Mouse (Mus musculus): Measurements from ENCODE around the gene Nol9. TPM values are rescaled to one million over a fixed set of nuclear protein-coding genes. Genes with fewer than 3 reads are reported as not detected.

Gene Nol9
- polyA plus RNA-seq, 1 experiment from 2014 or later = 23.3 TPM

- Histone ChIP-seq H3K4me1 (replicated peaks) (peaks cover 25% of the 10 kb centered on the region), H3K9me3 (no peaks in the 10 kb centered on the region), H3K36me3 (peaks cover 22% of the 10 kb centered on the region), H3K9ac (no peak overlapping the region), H3K4me3 (no peak overlapping the region), H3K27me3 (peaks cover 7% of the 10 kb centered on the region; the same call in 1 of the 2 replicates), H3K4me2 (no peak overlapping the region), H3K27ac (no peak overlapping the region)
- 87% methylated on average over 7 of the region's 7 CpGs for WGBS
- no peak for ATAC-seq (ENCODE audit: low FRiP score)
Observed at GRCm38 (mm10) chr4:152101081-152101653, 62.0 kb downstream of the Nol9 start.

GRCm38 (mm10) chr4:152101921-152102320, 62.8 kb downstream of the Nol9 start:
- Histone ChIP-seq H3K36me3 (peaks cover 27% of the 10 kb centered on the region), H3K9ac (no peak overlapping the region), H3K27ac (no peak overlapping the region), H3K4me3 (no peak overlapping the region), H3K27me3 (peaks cover 8% of the 10 kb centered on the region), H3K9me3 (no peaks in the 10 kb centered on the region), H3K4me2 (no peak overlapping the region), H3K4me1 (replicated peaks) (peaks cover 17% of the 10 kb centered on the region)
- 97% methylated on average over 16 of the region's 16 CpGs for WGBS
- no peak for ATAC-seq (ENCODE audit: low FRiP score)

DNA sequence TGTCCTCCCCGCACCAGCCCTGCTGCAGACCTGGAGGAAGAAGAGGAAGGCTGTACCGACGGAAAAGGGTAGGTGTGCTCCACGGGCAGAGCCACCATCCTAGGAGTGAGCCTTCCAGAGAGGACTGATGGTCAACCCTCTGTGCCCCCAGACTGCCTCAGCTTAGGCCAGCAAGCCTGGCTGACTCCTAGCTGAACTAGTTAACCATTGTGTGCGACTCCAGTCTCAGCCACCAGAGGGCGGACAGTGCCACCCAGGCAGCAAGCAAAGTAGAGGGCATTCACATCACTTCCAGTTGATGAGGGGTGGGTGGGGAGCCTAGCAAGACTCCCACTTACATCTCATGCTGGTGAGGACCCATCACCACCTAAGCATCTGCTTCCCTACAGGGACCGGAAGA, 63.9 kb downstream of the Nol9 start:
- H3K4me1 ChIP-seq (replicated peaks) = peaks cover 17% of the 10 kb centered on the region
- H3K27me3 ChIP-seq = peaks cover 12% of the 10 kb centered on the region
- no peaks in the 10 kb centered on the region for H3K9me3 ChIP-seq
- no peak for ATAC-seq (ENCODE audit: low FRiP score)
- no peak overlapping the region for H3K9ac ChIP-seq
- no peak overlapping the region for H3K4me2 ChIP-seq
- H3K27ac ChIP-seq = no peak overlapping the region
- H3K36me3 ChIP-seq = peaks cover 27% of the 10 kb centered on the region
- 33% methylated on average over 6 of the region's 7 CpGs for WGBS
- no peak overlapping the region for H3K4me3 ChIP-seq

DNA sequence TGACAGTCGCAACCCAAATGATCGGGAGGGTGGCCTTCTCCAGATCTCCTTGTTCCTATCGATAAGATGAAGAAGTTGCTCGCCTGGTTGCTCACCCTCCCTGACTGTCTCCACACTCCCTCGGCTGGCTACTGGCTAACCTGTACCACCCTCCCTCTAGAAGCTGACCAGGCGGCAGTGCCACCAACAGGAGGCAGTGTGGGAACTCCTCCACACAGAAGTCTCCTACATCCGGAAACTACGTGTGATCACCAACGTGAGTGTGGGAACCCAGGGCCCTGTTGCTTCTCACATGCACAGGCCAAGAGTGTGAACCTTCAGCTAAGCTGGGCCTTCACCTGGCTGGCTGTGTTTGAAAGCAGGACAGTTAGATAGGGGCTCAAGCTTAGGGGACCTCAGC, 67.6 kb downstream of the Nol9 start:
- peaks cover 15% of the 10 kb centered on the region for H3K27me3 ChIP-seq
- no peak overlapping the region for H3K27ac ChIP-seq
- H3K36me3 ChIP-seq = peaks cover 34% of the 10 kb centered on the region
- WGBS = 58% methylated on average over 9 of the region's 9 CpGs
- H3K9ac ChIP-seq = no peak overlapping the region
- H3K4me3 ChIP-seq = no peak overlapping the region
- no peaks in the 10 kb centered on the region for H3K9me3 ChIP-seq
- peaks cover 22% of the 10 kb centered on the region for H3K4me1 ChIP-seq (replicated peaks)
- no peak for ATAC-seq (ENCODE audit: low FRiP score)
- peak overlapping the region; percentile 64; the same call in 1 of the 2 replicates for H3K4me2 ChIP-seq

DNA sequence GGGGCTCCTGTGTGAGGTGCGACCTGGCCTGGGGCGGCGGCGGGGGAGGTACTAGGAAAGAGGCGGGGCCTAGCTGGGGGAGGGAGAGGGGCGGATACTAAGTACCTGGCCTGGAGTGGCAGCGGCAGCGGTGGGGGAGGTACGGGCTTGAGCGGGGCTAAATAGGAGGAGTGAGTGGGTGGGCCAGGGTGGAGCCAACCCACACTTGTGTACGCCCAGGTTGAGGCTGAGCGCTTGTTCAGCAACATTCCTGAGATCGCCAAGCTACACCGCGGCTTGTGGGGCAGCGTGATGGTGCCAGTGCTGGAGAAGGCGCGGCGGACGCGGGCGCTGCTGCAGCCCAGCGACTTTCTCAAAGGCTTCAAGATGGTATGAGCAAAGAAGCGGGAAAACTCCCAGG, 68.4 kb downstream of the Nol9 start:
- Histone ChIP-seq H3K27me3 (peaks cover 21% of the 10 kb centered on the region), H3K9me3 (no peaks in the 10 kb centered on the region), H3K9ac (peak overlapping the region; percentile 60), H3K4me1 (replicated peaks) (peaks cover 22% of the 10 kb centered on the region), H3K36me3 (peaks cover 40% of the 10 kb centered on the region), H3K27ac (peak overlapping the region; percentile 75), H3K4me3 (peak overlapping the region; percentile 36), H3K4me2 (peak overlapping the region; percentile 64)
- 2% methylated on average over 24 of the region's 24 CpGs for WGBS
- ATAC-seq (ENCODE audit: low FRiP score) = peak; percentile 47

GRCm38 (mm10) chr4:152107971-152108509, 68.9 kb downstream of the Nol9 start:
- Histone ChIP-seq H3K9me3 (no peaks in the 10 kb centered on the region), H3K36me3 (peaks cover 36% of the 10 kb centered on the region), H3K27ac (peak overlapping the region; percentile 75), H3K9ac (peak overlapping the region; percentile 60), H3K4me2 (peak overlapping the region; percentile 64), H3K4me1 (replicated peaks) (peaks cover 22% of the 10 kb centered on the region), H3K4me3 (peak overlapping the region; percentile 36), H3K27me3 (peaks cover 23% of the 10 kb centered on the region)
- 5% methylated on average over 30 of the region's 30 CpGs for WGBS
- peak; percentile 95 for ATAC-seq (ENCODE audit: low FRiP score)

- peaks cover 36% of the 10 kb centered on the region for H3K36me3 ChIP-seq
- peak overlapping the region; percentile 55 for H3K9ac ChIP-seq
- H3K4me2 ChIP-seq = peak overlapping the region; percentile 64
- H3K27me3 ChIP-seq = peaks cover 28% of the 10 kb centered on the region
- 65% methylated on average over 5 of the region's 5 CpGs for WGBS
- H3K4me3 ChIP-seq = peak overlapping the region; percentile 36
- H3K9me3 ChIP-seq = no peaks in the 10 kb centered on the region
- H3K4me1 ChIP-seq (replicated peaks) = peaks cover 22% of the 10 kb centered on the region
- peak overlapping the region; percentile 75 for H3K27ac ChIP-seq
- ATAC-seq (ENCODE audit: low FRiP score) = no peak
Observed at GRCm38 (mm10) chr4:152108673-152109072, 69.6 kb downstream of the Nol9 start.

GRCm38 (mm10) chr4:152109509-152109908, 70.4 kb downstream of the Nol9 start:
- ATAC-seq (ENCODE audit: low FRiP score) = no peak

GRCm38 (mm10) chr4:152110689-152111088, 71.6 kb downstream of the Nol9 start:
- no peak for ATAC-seq (ENCODE audit: low FRiP score)
- no peak overlapping the region for H3K9ac ChIP-seq
- WGBS = 90% methylated on average over 4 of the region's 4 CpGs

More at GRCm38 (mm10) chr4:152109509-152109908, 70.4 kb downstream of the Nol9 start:
- peaks cover 36% of the 10 kb centered on the region for H3K36me3 ChIP-seq
- no peak overlapping the region for H3K4me3 ChIP-seq
- peaks cover 22% of the 10 kb centered on the region for H3K4me1 ChIP-seq (replicated peaks)
- no peak overlapping the region for H3K4me2 ChIP-seq
- WGBS = 92% methylated on average over 3 of the region's 3 CpGs
- no peaks in the 10 kb centered on the region for H3K9me3 ChIP-seq
- no peak overlapping the region for H3K27ac ChIP-seq
- H3K27me3 ChIP-seq = peaks cover 34% of the 10 kb centered on the region
- no peak overlapping the region for H3K9ac ChIP-seq

More at GRCm38 (mm10) chr4:152110689-152111088, 71.6 kb downstream of the Nol9 start:
- H3K4me1 ChIP-seq (replicated peaks) = peaks cover 28% of the 10 kb centered on the region
- H3K27me3 ChIP-seq = peaks cover 44% of the 10 kb centered on the region
- no peak overlapping the region for H3K27ac ChIP-seq
- peaks cover 41% of the 10 kb centered on the region for H3K36me3 ChIP-seq
- no peaks in the 10 kb centered on the region for H3K9me3 ChIP-seq
- H3K4me2 ChIP-seq = no peak overlapping the region
- H3K4me3 ChIP-seq = no peak overlapping the region

Other genes with a start within 250 kb of the Nol9 start
- gene Camta1, start 177.4 kb upstream of the Nol9 start, polyA plus RNA-seq (2015; fragmentation: Nextera tagmentation; extraction: Ambion mirVana) = 159 and 162 TPM in 2 replicates
- gene Dnajc11, start 105.6 kb upstream of the Nol9 start, polyA plus RNA-seq (2015; fragmentation: Nextera tagmentation; extraction: Ambion mirVana) = 84.3 and 86.5 TPM in 2 replicates
- 35.9 and 36.7 TPM in 2 replicates for gene Thap3, start 50.3 kb upstream of the Nol9 start, polyA plus RNA-seq (2015; fragmentation: Nextera tagmentation; extraction: Ambion mirVana)
- 18.4 and 20.0 TPM in 2 replicates for gene Phf13, start 43.1 kb upstream of the Nol9 start, polyA plus RNA-seq (2015; fragmentation: Nextera tagmentation; extraction: Ambion mirVana)
- gene Klhl21, start 30.5 kb upstream of the Nol9 start, polyA plus RNA-seq (2015; fragmentation: Nextera tagmentation; extraction: Ambion mirVana) = 3.2 and 3.7 TPM in 2 replicates
- gene Zbtb48, start 11.7 kb upstream of the Nol9 start, polyA plus RNA-seq (2015; fragmentation: Nextera tagmentation; extraction: Ambion mirVana) = 17.1 and 19.6 TPM in 2 replicates
- 1.5 and 1.6 TPM in 2 replicates for gene Tas1r1, start 753 bp upstream of the Nol9 start, polyA plus RNA-seq (2015; fragmentation: Nextera tagmentation; extraction: Ambion mirVana)
- gene Plekhg5, start 33.2 kb downstream of the Nol9 start, polyA plus RNA-seq (2015; fragmentation: Nextera tagmentation; extraction: Ambion mirVana) = 10.2 and 10.9 TPM in 2 replicates
- gene Tnfrsf25, start 76.6 kb downstream of the Nol9 start, polyA plus RNA-seq (2015; fragmentation: Nextera tagmentation; extraction: Ambion mirVana) = 1.00 and 1.3 TPM in 2 replicates
- 0.09 and 0.22 TPM in 2 replicates for gene Espn, start 113.0 kb downstream of the Nol9 start, polyA plus RNA-seq (2015; fragmentation: Nextera tagmentation; extraction: Ambion mirVana)
- gene Hes2, start 119.5 kb downstream of the Nol9 start, polyA plus RNA-seq (2015; fragmentation: Nextera tagmentation; extraction: Ambion mirVana) = 0.34 and 1.8 TPM in 2 replicates
- gene Acot7, start 138.8 kb downstream of the Nol9 start, polyA plus RNA-seq (2015; fragmentation: Nextera tagmentation; extraction: Ambion mirVana) = 269 and 299 TPM in 2 replicates
- gene Gpr153, start 234.9 kb downstream of the Nol9 start, polyA plus RNA-seq (2015; fragmentation: Nextera tagmentation; extraction: Ambion mirVana) = 9.0 and 9.3 TPM in 2 replicates

Data from hindbrain, embryonic 13.5 days (tissue).